Mouse (Mus musculus) E14TG2a.4 (cell line): ENCODE measurements at regions not wholly inside any gene's neighbourhood (a gene's known extent, or its start where the extent isn't known, plus 50 kb on each side); places are given as distances from the start of the nearest gene placed in this dataset.

Source experiments
- CTCF ChIP-seq: conservative IDR thresholded peaks from 2 replicates; pipeline ENCODE4 v1.5.1; 2014; ENCODE audit warnings: low read length
- NANOG ChIP-seq: IDR thresholded peaks from 2 replicates; pipeline ENCODE4 v1.6.1; 2014; ENCODE audit warnings: borderline replicate concordance, low read length, mixed read lengths
- POU5F1 ChIP-seq: IDR thresholded peaks from 2 replicates; pipeline ENCODE4 v1.6.1; 2014; ENCODE audit warnings: low read length, borderline replicate concordance

DNA sequence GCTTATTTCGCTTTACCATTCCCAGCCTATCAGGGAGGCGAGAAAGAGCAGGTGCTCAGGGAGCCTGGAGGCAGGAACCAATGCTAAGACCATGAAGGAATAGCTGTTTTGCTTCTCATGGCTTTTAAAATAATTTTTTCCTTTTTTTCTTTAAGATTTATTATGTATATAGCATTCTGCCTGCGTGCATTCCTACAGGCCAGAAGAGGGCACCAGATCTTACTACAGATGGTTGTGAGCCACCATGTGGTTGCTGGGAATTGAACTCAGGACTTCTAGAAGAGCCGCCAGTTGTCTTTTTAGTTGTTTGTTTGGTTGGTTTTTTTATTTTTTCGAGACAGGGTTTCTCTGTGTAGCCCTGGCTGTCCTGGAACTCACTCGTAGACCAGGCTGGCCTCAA is 113.6 kb upstream of the Armc2 start:
- no peak for TF ChIP-seq NANOG
- peak; percentile 33 for TF ChIP-seq CTCF
- TF ChIP-seq POU5F1 = no peak
